Mouse (Mus musculus) adipocyte (in vitro differentiated cells): ENCODE results near the gene Tmem132c.

Experiments used
- DNase-seq: peaks from one replicate; pipeline ENCODE4 v3.0.0-alpha.2; 2016; ENCODE audit warnings: low spot score

Tmem132c gene

GRCm38 (mm10) chr5:127487190-127487589 lies 245.6 kb downstream of the Tmem132c start:
- DNase-seq = no peak

GRCm38 (mm10) chr5:127488666-127489065 lies 247.1 kb downstream of the Tmem132c start:
- no peak for DNase-seq

GRCm38 (mm10) chr5:127491724-127492123 lies 250.1 kb downstream of the Tmem132c start:
- DNase-seq = no peak

- no peak for DNase-seq
Observed at GRCm38 (mm10) chr5:127496895-127497294, 255.3 kb downstream of the Tmem132c start.

GRCm38 (mm10) chr5:127499151-127499827 lies 257.7 kb downstream of the Tmem132c start:
- DNase-seq = no peak

- no peak for DNase-seq
Observed at GRCm38 (mm10) chr5:127502838-127503237, 261.2 kb downstream of the Tmem132c start.

GRCm38 (mm10) chr5:127505697-127506096 lies 264.1 kb downstream of the Tmem132c start:
- no peak for DNase-seq

- no peak for DNase-seq
Observed at GRCm38 (mm10) chr5:127511653-127512052, 270.0 kb downstream of the Tmem132c start.

- DNase-seq = no peak
Observed at GRCm38 (mm10) chr5:127515960-127516359, 274.4 kb downstream of the Tmem132c start.

- no peak for DNase-seq
Observed at GRCm38 (mm10) chr5:127522744-127523476, 281.3 kb downstream of the Tmem132c start.

- DNase-seq = no peak
Observed at GRCm38 (mm10) chr5:127527344-127527974, 285.9 kb downstream of the Tmem132c start.

GRCm38 (mm10) chr5:127537508-127537907 lies 295.9 kb downstream of the Tmem132c start:
- no peak for DNase-seq

GRCm38 (mm10) chr5:127546585-127546991 lies 305.0 kb downstream of the Tmem132c start:
- DNase-seq = no peak

- no peak for DNase-seq
Observed at GRCm38 (mm10) chr5:127548136-127548535, 306.5 kb downstream of the Tmem132c start.

- DNase-seq = peak; percentile 18
Observed at GRCm38 (mm10) chr5:127561086-127561485, 319.5 kb downstream of the Tmem132c start.

GRCm38 (mm10) chr5:127567165-127567741 lies 325.6 kb downstream of the Tmem132c start:
- no peak for DNase-seq

GRCm38 (mm10) chr5:127577419-127577818 lies 335.8 kb downstream of the Tmem132c start:
- DNase-seq = no peak

GRCm38 (mm10) chr5:127583658-127584057 lies 342.1 kb downstream of the Tmem132c start:
- DNase-seq = no peak

- no peak for DNase-seq
Observed at GRCm38 (mm10) chr5:127587854-127588253, 346.2 kb downstream of the Tmem132c start.

GRCm38 (mm10) chr5:127592406-127592805 lies 350.8 kb downstream of the Tmem132c start:
- DNase-seq = no peak

GRCm38 (mm10) chr5:127592854-127593253 lies 351.2 kb downstream of the Tmem132c start:
- peak; percentile 39 for DNase-seq

GRCm38 (mm10) chr5:127595676-127596075 lies 354.1 kb downstream of the Tmem132c start:
- DNase-seq = no peak

- no peak for DNase-seq
Observed at GRCm38 (mm10) chr5:127596862-127597261, 355.3 kb downstream of the Tmem132c start.
